Mouse (Mus musculus): ENCODE data around the gene Casp3.
"Not testable (repeated sequence)": the region's sequence is repeated elsewhere in the genome, so short reads cannot be mapped to it uniquely, and the experiment has no call there.

The Casp3 gene

DNA sequence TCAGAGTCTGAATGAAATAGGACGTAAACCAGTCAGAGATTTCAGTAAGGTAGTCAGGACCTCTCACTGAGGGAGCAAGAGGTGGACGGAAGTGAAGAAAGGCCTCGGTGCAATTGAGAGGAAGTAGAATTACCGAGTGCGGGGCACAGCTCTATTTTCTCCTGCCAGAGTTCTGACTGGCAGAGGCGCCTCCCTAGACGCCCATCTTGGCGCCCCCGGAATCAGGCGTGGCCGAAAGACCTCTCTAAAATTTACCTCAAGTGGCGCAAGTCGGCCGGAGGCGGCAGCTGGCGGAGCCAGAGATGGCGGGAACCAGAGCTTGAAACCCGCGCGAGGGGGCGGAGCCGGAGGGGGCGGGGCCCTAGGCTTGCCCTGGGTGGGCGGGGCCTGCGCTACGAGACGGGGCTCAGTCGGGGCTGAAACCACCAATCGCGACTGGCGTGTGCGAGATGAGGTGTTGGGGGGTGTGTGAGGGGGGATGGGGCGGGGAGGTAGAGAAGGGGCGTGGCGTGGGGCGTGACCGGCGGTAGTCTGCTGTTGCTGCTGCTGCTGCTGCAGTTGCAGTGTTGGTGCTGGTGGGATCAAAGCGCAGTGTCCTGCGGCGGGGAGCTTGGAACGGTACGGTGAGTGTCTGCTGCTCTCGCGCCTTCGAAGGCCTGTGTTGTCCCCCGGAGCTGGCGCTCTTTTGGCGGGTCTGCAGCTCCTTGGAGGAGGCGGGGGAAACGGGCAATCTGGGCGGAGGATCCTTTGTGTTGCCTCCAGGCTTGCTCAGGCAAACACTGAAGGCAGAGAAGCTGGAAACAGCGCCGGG lies at the start of gene Casp3, which contains the start of gene Primpol:
TSS of gene Casp3 (plus strand) at position 413 of the 811 bp plus-strand sequence.
TSS of gene Primpol (minus strand) at position 334 of the 811 bp plus-strand sequence.
- in situ Hi-C loops (cut with MboI, MseI), result loop anchor here (25.0 kb wide), 2 partner anchors 1070 to 1095 kb away; partner anchors contain the start of genes Cdkn2aip (in 1 of the 2) and Ing2 (in 1 of the 2)

DNA sequence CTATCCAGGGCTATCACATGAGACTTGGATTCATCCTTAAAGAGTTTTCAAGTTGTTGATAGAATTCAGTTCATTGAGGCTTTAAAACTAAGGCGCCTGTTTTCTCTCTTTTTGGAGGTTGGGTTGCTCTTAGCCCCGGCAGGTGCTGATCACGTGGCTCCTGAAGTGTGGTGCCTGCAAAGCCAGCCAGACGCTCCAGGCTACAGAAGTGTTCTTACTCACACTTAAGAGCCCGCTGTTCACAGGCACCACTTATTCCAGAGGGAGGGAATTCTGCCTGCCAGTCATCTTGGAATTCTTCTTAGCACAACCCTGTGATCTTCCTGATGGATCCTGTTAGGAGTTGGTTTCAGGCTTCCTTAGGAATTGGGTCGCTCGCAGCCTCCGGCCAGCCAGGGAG lies 49.1 kb upstream of the Casp3 start:
- in situ Hi-C loops (cut with MboI, MseI), result loop anchor here in 1 of 2 experiments (25.0 kb wide), 1 partner anchor 794 kb away; no protein-coding TSS in a partner anchor

DNA sequence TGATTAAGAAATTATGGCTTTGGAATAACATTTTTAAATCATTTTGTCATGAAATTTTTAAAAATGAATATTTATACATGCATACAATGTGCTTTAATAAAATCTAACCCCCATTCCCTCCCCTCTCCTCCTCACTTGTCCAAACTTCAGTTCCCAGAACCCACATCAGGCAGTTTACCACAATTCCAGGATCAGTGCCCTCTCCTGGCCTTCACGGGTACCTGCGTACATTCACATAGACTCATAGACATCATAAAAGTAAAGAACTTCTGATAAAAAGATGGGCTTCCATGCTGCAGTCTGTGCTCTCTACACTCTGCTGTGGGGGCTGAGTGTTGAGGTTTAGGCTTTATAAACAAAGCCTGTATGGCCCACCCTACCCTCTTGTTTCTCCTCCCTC lies 48.1 kb upstream of the Casp3 start:
- in situ Hi-C loops (cut with MboI, MseI), result loop anchor here in 1 of 2 experiments (25.0 kb wide), 1 partner anchor 793 kb away; no protein-coding TSS in a partner anchor

DNA sequence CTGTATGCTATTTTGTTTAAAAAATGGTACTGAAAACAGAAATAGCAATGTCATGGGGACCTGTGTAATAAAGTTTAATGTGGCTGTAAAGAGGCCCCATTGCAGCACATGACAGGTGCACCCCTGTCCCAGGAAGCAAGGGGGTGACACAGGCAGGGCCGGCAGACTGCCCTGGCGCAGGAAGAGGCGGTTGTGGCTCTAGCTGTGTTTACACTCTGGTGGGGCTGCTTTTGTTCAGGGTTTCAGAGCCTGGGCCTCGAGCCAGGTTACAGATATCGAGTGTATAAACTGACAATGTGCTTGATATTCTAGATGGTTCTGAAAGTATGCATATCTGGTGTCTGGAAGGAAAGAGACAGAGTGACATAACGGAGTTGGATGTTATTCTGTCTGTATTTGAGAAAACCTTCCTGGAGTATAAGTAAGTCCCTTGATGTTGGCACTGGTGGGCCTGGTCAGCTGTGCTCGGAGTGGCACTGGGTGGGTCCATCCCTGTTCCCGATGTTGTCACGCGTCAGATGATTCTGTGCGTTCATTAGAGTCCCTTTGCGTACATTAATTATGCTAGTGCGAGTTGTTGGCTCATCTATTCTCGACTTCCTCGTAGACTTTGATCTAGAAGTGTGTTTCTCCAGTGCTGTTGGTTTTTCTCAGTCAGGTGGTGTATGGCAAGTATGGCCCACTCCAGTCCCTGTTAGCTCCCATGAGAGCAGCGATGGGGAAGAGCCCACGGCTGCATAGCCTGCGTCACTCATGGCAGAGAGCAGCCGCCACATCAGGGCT lies 47.2 kb upstream of the Casp3 start:
- in situ Hi-C loops (cut with MboI, MseI), result loop anchor here in 1 of 2 experiments (25.0 kb wide), 1 partner anchor 792 kb away; no protein-coding TSS in a partner anchor

DNA sequence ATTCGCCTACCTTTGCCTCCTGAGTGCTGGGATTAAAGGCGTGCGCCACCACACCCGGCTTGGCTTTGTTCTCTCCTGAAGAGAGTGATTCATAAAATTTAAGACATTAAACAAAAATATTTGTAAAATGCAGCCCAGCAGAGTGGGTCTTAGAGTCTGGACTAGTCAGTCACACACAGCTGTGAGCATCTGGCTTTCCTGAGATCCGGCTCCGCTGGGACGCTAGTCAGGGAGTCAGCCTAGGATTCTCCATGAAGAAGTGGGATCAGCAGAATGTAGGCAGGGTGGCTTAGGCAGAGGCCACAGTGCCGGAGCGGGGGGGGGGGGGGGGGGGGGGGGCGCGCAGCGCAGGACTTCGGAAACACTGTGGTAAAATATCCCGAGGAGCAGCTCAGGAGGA lies 46.4 kb upstream of the Casp3 start:
- in situ Hi-C loops (cut with MboI, MseI), result loop anchor here in 1 of 2 experiments (25.0 kb wide), 1 partner anchor 792 kb away; no protein-coding TSS in a partner anchor

DNA sequence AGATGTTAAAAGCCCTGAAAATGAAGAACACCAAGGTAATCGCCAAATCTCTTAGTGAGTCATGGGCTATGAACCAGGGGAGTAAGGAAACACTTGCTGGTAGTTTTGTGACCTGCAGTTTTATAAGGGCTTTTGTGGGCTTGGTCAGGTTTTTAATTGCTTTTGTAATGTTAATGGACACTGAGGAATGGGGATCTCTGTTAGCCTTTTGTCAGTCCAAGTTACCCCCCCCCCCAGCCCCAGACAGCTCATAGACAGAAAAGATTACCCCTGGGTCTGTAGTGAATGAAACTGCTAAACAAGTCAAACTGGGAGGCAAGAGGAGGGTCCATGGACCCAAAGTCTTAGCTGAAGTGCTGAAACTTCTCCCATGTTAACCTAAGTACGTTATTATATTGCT lies 43.6 kb upstream of the Casp3 start:
- in situ Hi-C loops (cut with MboI, MseI), result loop anchor here in 1 of 2 experiments (25.0 kb wide), 1 partner anchor 789 kb away; no protein-coding TSS in a partner anchor

DNA sequence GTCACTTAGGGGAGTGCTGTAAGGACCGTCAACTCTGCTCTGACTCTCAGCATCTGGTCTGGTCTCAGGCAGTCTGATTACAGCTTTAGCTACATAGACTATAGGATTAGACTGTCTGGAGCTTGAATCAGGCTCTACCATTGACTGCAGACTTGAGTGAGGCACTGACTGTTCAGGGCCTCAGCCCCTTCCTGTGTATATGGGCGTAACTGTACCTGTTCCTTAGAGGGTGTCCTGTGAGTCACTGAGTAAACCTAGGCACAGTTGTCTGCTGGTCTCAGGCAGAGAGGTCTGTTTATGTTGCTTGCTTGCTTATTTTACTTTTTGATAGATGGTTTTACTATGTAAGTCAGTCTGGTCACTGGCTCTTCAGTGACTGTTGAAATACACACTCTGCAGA lies 43.1 kb upstream of the Casp3 start:
- in situ Hi-C loops (cut with MboI, MseI), result loop anchor here in 1 of 2 experiments (25.0 kb wide), 1 partner anchor 788 kb away; no protein-coding TSS in a partner anchor

DNA sequence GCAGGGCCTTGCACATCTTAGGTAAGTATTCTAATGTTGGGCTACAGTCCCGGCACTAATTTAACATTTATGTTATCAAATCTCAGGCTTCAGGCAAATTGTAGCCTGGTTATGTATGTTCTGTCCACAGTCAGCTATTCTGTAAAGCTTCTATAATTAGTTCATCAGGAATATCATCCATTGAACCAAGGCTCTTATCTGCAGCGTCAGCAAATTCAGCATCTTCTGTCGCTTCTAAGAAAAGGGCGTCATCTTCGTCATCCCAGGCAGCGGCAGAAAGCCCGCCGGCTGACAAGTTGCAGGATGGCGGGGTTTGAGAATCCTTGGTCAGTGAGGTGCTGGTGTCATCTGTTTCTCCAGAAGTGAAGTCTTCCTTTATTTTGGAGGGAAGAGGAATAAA lies 38.3 kb upstream of the Casp3 start:
- in situ Hi-C loops (cut with MboI, MseI), result no loop called here

DNA sequence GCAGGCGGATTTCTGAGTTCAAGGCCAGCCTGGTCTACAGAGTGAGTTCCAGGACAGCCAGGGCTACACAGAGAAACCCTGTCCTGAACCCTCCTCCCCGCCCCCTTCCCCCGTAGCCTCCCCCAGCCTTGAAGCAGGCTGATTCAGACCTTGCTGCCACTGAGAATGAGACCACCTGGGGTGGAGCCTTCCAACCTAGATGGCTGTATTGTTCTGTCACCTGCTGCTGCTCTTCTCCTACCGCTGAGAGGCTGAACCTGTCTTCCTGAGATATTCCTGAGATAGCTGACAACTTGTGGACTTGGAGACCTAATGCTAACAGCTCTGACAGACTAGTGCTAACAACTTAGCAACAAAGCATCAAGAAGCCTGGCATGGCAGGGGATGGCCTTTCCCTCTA lies 32.8 kb upstream of the Casp3 start:
- in situ Hi-C loops (cut with MboI, MseI), result not testable (repeated sequence)

DNA sequence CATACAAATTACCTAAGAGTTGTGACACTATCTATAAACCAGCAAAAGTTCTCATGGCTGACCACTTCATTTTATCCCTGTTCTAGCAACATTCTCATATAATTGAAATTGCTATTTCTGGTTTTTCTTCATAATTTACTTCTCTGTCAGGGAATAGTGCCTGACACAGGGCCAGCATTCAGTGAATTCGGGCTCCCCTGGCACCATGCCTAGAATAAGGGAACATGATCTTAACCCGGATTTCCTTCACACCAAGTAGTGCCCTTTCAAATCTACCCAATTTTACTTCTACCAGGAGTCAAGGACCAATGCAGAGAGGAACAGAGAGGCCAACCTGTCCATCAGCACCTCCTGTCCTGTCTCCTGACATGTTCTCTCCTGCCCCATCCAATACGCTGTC lies 31.5 kb upstream of the Casp3 start:
- in situ Hi-C loops (cut with MboI, MseI), result no loop called here

DNA sequence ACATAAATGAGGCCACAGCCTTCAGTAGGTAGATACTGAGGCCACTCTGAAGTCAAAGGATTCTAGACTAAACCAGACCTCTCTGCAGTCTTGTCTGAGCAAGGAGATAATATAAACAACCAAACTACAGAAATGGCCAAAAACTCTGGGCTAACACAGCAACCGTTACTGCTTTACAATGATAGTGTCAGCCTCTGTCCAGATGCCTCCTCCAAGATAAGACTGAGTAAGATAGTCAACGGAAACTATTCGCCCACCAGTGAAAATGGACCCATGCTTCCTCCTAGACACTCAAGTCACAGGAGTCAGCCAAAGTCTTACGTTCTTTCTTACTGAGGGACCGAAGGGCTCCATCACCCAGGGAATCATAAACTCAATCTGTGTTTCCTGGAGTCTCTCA lies 29.2 kb upstream of the Casp3 start:
- in situ Hi-C loops (cut with MboI, MseI), result no loop called here

DNA sequence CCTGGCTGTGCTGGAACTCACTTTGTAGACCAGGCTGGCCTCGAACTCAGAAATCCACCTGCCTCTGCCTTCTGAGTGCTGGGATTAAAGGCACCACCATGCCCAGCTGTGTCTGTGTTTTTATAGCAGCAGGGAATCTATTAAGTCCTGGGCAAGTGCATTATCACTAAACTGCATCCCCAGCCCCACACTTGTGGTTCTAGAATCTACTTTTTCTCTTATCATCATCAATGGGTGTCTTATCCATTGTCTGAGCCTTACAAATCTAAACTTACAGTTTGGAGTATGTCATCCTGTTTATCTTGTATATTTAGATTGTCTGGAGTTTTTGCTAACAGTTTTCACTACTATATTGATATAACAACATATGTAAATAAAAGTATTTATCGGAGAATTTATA lies 28.4 kb upstream of the Casp3 start:
- in situ Hi-C loops (cut with MboI, MseI), result no loop called here

DNA sequence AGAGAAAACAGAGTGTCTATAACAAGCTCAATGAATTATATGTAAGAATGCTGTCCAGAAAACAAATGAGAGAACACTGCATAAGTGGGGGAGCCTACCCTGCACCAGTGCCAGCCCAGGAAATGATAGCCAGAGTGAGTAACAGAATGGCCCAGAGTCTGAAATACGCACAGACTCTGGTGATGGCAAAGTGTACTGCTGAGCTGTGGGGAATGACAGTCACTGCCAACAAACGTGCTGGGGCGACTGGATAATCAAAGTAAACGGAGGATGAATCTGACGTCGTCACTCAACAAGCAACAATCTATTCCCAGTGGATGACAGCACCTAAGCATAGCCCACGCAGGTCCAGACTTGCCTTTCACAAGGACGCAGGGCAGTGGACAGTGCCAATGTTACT lies 24.0 kb upstream of the Casp3 start:
- in situ Hi-C loops (cut with MboI, MseI), result no loop called here

DNA sequence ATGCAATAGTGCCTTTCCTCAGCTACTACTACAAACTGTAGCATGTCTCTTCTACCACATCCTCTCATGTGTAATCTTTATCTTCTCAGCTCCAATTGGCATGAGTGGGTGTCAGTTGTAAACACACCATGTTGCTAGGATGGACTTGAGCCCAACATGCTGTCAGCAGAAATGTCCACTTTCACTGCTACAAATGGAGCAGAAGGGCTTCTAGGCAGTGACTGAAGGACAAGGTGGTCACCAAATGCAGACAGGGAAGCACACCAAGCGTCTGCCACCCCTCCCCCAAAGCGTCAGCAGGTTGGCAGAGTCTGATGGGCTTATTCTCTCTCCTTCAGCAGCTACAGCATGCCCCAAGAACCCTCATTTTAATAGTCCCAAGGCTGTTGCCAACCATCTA lies 23.3 kb upstream of the Casp3 start:
- in situ Hi-C loops (cut with MboI, MseI), result no loop called here

DNA sequence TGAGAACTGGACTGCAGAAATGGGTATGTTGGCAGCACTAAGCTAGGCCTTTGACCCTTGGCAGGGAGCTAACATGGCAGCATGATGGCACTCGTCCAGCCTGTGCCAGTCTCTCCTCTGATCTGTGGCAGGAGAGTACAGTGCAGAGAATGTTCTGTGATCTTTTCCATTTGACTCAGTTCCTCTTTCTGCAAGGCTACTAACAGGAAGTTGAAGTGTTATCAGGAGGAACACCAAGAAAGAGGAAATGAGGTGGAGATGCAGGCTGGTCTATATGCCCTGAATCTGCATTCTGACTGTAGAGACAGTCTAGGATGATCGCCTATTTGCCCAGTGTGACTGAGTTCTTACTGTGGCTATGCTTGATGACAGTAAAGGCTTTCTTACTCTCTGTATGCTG lies 21.5 kb upstream of the Casp3 start:
- in situ Hi-C loops (cut with MboI, MseI), result no loop called here

DNA sequence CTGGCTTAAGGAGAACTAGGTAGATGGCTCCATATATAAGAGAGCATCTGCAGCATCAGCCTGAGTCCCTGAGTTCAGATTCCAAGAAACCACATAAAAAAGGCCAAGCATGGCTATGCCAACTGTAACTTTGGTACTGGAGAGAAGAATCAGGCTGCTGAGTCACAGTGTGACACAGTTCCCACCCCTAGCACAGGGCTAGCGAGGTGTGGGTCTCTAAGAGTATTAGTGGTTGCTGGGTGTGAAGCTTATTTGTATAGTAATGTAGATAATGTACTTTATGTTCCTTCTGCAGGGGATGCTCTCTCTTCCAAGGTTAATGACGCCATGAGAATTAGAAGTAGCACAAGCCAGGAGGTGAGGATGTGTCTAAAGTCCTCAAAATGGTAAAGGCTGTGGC lies 20.6 kb upstream of the Casp3 start:
- in situ Hi-C loops (cut with MboI, MseI), result no loop called here

DNA sequence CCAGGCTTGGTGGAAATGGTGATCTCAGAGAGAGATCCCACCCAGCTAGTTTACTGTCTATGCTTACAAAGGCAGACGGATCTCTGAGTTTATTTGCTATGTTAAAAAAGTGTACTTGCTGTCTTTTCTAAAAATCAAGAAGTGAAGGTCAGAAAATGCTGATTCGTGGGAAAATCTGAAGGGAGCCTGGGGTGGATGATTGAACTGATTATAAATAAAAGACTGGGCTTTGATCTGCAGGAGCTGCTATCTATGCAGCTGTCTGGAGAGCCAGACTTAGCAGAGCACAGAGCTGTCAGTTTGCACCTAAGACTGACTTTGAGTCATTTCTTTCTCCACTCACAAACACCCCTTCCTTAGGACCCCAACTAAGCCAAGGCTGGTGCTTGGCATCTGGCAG lies 19.7 kb upstream of the Casp3 start:
- in situ Hi-C loops (cut with MboI, MseI), result no loop called here

DNA sequence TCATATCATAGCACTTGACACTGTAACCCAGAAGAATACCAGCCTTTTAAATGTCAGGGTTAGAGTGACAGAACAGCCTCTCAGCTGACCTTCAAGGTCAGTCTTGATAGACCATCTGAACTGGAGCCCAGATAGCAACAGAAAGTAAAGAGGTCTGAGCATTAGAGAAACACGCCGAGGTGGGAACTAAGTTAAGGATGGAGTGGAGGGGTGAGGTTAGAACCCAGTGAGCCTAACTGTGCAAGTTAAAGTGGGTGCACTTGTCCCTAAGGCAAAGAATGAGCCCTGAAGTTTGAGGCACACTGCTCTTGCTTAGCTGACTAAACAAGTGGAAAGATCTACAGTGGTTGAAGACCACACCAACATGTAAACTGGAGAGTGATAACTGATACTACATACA lies 19.0 kb upstream of the Casp3 start:
- in situ Hi-C loops (cut with MboI, MseI), result no loop called here

DNA sequence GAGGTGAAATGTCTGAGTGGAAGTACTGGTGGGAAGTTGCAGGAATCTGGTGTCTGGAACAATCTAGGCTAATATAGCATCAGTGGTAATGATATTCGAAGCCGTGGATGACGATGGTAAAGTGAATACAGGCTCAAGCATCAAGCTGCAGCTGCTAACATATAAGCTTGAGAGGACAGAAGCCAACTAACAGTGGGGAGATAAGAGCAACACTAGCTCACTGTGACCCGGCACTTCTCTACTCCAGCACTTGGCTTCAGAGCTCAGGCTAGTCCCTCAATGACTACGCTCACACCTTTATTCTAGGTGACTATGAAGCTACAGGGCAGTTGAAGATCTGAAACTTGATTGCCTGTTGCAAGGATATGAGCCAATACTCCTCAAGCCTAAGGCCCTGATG lies 18.3 kb upstream of the Casp3 start:
- in situ Hi-C loops (cut with MboI, MseI), result no loop called here

DNA sequence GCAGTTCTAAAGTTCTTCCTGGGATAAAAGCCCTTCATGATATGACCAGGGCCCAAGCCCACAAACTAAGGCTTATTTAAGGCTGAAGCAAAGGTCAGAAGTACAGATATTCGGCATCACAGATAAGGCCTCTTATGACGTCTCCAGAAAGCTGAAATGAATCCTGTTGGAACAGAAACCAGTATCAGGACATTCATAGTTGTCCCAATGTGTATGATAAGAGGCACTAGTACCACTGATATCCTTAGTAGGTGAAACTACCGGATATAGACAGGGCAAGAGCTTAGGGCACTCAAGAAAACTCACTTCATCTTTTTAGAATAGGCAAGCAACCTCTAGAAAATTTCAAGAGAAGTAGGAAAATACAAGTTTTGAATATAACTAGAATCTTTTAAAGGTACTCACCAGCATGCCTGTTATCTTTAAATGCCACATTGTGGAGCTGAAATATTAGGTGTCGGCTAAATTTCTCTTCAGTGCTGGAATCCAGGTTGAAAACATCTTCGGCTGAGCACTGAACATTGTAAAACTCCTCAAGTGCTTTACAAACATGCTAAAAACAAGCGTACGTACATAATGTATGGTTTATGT lies 17.7 kb upstream of the Casp3 start:
- in situ Hi-C loops (cut with MboI, MseI), result no loop called here

DNA sequence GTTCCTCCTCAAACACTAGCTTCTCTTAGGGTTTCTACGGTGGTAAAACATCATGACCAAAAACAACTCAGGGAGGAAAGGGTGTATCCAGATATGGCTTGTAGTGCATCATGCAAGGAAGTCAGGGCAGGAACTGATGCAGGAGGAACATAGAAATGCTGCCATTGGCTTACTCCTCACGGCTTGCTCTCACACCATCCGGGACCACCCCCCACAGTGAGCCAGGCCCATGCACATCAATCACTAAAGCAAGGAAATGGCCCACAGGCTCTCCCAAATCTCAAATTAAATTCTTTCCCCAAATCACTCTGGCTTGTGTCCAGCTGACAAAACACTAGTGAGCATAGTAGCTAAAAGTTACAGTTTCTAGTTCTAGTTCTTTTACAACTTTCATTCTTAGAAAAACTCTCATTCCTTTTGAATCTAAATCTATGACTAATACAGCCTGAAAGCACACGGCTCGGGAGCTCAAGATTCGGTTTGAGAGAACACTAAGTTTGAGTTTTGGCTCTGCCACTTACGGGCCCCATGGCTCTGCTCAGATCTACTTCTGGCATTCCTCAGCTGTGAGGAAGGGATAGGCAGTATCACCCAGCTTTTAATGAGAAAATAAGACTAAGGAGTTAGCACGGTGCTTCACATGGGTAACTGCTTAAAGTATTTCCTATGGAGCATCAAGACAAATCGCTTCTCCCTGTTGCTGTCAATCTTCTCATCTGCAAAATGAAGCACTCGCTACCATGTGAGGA lies 16.0 kb upstream of the Casp3 start:
- in situ Hi-C loops (cut with MboI, MseI), result loop anchor here (25.0 kb wide), 2 partner anchors 1086 to 1111 kb away; partner anchors contain the start of genes Cdkn2aip (in 1 of the 2) and Ing2 (in 1 of the 2)
